Mouse (Mus musculus): ENCODE data around the gene Calcrl.

Calcrl gene

GRCm38 (mm10) chr2:84388023-84388416 lies 37.2 kb downstream of the Calcrl start:
- DNase-seq, result no peak

- no peak for DNase-seq
Observed at GRCm38 (mm10) chr2:84387394-84388022, 37.7 kb downstream of the Calcrl start.

- DNase-seq, result no peak
Observed at GRCm38 (mm10) chr2:84386563-84387393, 38.4 kb downstream of the Calcrl start.

DNA sequence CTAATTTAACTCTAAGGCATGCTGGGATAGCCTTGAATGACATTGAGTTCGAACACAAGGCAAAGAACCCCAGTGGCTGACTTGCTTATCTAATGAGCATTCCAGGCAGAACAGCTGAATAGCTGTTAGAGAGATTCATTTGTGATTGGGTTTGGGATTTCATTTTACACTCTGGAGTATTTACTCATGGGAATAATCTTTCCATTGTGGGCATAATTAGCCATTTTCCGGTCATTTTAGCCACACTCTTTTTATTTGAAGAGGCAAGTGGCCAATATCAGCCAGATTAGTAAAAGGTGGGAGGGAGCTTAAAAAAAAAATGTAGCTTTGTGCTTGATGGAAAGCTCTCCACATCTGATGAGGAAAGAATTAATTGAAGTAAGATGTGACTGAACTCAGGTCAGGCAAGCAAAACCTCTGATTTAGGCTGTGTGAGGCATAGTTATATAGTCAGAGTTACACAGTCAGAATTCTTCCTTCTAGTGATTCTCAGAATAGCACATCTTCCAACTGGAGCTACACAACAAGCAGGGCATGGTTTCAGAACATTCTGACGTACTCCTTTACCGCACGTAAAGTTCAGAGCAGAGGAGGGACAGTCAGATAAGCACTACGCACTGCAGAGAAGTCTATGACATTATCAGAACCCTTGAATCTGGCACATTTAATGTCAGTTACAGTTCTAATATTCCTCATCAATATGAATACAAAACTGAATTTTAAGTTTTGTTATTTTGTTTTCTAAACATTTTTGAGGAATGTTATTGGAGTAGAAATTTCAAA lies 40.1 kb downstream of the Calcrl start:
- no peak for DNase-seq

DNA sequence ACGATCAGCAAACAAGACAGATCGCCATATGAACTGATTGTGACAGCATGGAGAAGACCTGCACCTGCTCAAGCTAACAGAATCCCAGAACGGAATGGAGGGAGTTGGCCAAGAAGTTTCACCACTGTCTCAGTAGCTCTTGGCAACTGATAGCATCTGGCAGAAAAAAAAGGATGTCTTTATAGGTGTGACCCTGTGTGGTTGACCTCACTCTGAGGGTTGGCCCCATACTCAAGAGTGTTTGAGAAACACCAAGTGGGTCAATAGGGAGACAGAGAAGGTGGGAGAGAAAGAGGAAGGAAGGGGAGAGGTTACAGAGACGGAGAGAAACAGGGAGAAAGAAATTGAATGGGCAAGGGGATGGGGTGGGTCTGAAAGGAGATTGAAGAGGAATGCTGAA lies 41.4 kb downstream of the Calcrl start:
- no peak for DNase-seq

DNA sequence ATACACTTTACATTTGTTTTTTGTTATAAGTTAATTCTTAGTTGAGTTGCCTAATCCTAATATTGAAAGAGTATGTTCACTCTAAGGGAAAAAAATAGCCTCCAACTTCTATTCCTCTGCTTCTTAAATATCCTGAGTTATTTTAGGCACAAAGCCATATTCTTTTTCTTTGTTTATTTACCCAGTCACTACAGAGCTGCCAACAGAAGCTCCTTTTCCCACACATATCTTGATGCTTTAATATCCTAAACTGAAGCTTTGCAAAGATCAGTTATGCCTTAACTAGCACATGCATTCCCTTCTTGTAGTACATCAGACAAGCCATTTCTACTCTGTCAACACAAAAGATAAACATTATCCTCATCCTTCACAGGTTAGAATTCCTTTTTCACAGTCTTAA lies 42.7 kb downstream of the Calcrl start:
- DNase-seq, result no peak

- DNase-seq, result no peak
Observed at GRCm38 (mm10) chr2:84381997-84382396, 43.2 kb downstream of the Calcrl start.

DNA sequence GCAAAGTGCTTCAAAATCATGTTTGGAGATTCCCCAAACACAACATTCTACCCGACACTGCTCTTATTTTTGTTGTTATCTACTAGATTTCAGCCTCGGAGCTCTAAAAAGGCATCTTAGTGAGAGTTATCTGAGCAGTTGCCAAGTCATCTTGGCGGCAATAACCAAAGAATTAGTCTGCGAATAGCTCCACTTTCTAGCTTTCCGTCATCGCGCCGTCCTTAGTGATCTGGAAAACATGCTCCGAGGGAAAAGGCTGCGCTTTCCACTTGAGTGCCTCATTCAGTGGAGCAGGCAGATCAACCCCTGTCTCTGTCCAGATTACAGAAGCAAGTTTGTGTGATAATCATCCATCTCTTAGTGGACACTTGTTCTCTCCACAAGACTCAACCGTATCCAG lies 44.4 kb downstream of the Calcrl start:
- no peak for DNase-seq

GRCm38 (mm10) chr2:84378678-84379077 lies 46.5 kb downstream of the Calcrl start:
- DNase-seq, result no peak

DNA sequence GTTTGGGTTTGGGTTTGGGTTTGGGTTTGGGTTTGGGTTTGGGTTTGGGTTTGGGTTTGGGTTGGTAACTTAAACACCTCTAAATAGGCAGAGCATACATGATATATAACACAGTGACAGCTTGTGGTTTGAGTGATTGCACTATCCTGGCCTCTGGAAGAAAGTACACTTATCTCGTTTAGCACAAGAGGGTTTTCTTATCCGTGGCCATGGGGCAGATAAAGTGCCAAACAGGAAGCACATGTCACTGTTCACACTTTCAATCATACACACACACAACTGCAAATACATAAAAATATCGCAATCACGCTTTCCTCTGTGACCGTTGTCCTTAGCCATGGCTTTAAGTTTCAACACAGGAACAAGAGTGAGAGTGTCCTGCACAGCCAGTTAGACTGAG lies 56.0 kb downstream of the Calcrl start:
- DNase-seq, result no peak

DNA sequence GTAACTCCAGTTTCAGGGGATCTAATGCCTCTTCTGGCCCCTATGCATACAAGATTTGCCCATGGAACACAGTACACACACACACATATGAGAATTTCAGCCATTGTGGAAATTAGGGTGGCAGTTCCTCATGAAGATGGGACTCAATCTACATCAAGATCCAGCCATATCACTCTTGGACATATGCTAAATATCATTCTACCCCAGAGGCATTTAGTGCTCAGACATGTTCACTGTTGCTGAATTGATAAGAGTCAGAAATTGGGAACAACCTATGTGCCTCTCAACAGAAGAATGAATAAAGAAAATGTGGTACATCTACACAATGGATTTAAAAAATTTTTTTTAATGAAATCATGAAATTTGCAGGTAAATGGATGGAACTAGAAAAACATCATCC lies 58.5 kb downstream of the Calcrl start:
- DNase-seq, result no peak

DNA sequence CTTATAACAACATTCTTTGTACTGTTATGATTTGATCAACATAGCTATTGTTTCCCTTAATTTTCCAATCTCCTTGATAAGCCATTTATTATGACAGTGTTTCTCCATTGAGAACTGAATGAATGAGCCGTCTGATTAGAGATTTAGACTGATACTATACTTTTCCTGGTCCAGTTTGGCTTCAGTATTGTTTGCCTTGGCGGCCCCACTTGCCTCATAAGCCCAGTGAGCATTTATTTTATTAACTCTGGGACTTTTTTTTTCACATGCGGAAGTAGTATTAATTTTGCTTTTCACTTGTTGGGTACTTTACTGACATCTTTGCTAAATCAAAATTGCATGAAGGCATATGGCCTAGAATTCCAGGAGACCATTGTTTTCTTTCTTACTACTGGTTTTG lies 59.9 kb downstream of the Calcrl start:
- no peak for DNase-seq

GRCm38 (mm10) chr2:84362779-84363719 lies 62.2 kb downstream of the Calcrl start:
- no peak for DNase-seq

DNA sequence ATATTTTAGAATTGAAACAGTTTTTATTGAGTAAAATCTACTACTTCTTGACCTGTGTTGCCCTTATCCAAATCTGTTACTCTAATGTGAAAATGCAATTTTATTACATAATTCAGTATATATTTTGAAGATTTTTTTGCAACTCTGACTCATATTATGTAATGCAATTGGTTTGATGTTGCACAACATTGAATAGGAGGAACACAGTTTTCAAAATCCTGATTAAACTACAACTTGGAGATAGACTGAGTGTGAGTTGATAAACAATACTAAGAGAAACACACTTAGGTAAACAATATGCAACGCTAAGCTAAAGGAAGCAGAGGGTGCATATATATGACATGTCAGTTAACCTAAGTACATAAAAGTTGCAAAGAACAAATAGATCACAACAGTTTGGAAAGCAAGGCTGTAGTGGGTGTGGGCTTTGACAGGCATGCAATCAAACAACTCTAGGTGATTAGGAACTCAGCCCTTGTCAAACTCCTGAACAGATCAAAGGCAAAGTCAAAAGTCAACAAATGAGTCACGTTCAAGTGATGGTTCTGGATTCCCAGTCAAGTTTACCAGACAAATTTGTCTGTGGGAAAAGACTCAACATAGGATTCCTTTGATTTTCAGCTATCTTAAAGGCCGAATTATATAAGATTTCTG lies 66.4 kb downstream of the Calcrl start:
- no peak for DNase-seq

- no peak for DNase-seq
Observed at GRCm38 (mm10) chr2:84355281-84355680, 69.9 kb downstream of the Calcrl start.

DNA sequence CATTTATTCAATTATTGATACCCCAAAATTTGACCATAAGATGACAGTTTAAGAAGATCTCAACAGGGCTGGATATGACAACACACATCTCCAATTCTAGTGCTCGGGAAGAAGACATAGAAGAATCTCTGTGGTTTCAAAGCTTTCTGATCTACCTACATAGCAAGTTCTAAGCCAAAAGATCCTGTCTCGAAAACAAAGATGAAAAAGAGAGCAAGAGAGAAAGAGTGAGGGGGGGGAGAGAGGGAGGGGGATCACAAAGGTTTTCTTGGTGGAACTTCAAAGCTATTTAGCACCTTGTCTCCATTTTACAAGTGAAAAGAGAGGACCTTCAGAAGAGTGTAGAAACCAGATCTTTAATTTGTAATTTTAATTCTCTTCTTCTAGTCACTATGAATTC lies 77.8 kb downstream of the Calcrl start:
- DNase-seq, result no peak

- DNase-seq, result no peak
Observed at GRCm38 (mm10) chr2:84343756-84344155, 81.5 kb downstream of the Calcrl start.

GRCm38 (mm10) chr2:84337774-84338450 lies 87.3 kb downstream of the Calcrl start:
- DNase-seq, result no peak

DNA sequence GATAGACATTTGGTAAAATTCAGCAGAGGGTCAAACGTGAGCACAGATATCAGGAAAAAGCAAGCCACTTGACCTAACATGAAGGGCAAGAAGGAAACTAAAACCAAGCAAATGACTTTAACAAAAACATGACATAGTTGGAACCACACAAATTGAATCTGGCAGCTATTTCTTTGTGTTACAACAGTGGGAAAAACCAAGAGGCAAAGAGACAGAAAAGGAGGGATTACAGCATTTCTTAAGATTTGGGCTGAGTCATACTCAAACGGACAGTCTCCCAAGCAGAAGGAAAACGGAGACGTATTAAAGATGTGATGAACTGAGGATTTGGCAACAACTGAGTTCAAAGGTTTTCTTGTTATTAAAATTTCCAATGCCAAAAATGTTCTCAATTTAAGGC lies 88.9 kb downstream of the Calcrl start:
- DNase-seq, result no peak

- DNase-seq, result no peak
Observed at GRCm38 (mm10) chr2:84316185-84316805, 108.9 kb downstream of the Calcrl start.

GRCm38 (mm10) chr2:84296517-84296916 lies 128.7 kb downstream of the Calcrl start:
- no peak for DNase-seq

Measured in right cerebral cortex, postnatal 4 days (tissue).